Mouse (Mus musculus) left cerebral cortex, postnatal 14 days (tissue): ENCODE measurements around the gene Cyth3. TPM values are rescaled to one million over a fixed set of nuclear protein-coding genes. Genes with fewer than 3 reads are reported as not detected.

Experiments used
- DNase-seq, 2 experiments: peaks; one replicate each; pipeline ENCODE4 v3.0.0; 2021 to 2022; ENCODE audit warnings: low spot score in 2 of 2, mixed read lengths in 1 of 2
- intact Hi-C: fragments of 180-260 bp; cut with DNase I; formaldehyde crosslinking; loops from one replicate; pipeline ENCODE4 v1.15.1; 2025
- long read RNA-seq, 2 experiments: library from polyadenylated mRNA; stranded (forward); transcript quantifications; one replicate each; pipeline ENCODE4 v2.0.0; 2021
- total RNA-seq, 2 experiments: library from RNA; stranded (reverse); gene quantifications; 2 replicates each; pipeline ENCODE4 v1.2.3; 2021

Cyth3 gene
- 10 to 100 TPM; 53.5 to 59.4 TPM for total RNA-seq
- long read RNA-seq, experiment 1, transcript Cyth3-202 (13 exons, 3,738 nt) = major isoform, 64 of 95 reads
- long read RNA-seq, experiment 1, partial matches to known transcripts = 7 of 95 reads
- long read RNA-seq, experiment 1, other reads (novel, unspliced or antisense) = 24 of 95 reads
- long read RNA-seq, experiment 2, full-length matches to known transcripts = 63 of 77 reads
- long read RNA-seq, experiment 2, partial matches to known transcripts = 9 of 77 reads
- long read RNA-seq, experiment 2, other reads (novel, unspliced or antisense) = 5 of 77 reads

DNA sequence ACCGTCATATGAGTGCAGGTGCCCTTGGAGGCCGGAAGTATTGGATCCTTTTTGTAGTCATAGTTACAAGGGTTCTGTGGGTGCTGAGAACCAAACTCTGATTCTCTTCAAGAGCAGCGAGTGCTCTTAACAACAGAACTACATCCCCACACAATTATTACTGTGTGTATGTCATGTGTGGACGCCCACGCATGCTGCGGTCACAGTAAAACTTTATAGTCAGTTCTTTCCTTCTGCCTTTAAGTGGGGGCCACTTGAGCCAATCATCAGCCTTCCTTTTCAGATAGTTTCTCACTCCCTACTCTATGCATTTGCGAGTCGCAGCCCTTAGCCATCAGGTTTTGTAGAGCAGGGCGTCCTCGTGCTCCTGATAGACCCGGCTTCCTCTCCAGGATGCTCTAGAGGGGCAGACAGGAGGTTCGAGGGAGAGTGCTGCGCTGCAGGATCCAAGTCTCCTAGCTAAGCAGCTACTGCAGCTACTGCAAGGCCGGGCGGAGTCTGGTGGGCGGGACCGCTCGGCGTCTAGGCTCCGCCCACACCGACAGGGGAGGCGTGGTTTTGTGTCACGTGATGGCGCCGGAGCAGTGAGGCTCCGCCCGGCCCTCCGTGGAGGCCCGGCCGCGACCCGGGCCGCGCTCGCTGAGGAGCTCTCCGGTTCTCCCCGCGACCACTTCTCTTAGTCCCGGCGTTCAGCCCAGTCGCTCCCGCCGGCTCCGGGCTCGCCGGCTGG is at the start of gene Cyth3:
Gene Cyth3, plus strand, starts transcription at position 555 of the 730 bp plus-strand sequence.
- intact Hi-C loops = loop anchor here (5.0 kb wide), 2 partner anchors 70 to 90 kb away; no protein-coding TSS in a partner anchor
- peak; percentile 95 for DNase-seq

DNA sequence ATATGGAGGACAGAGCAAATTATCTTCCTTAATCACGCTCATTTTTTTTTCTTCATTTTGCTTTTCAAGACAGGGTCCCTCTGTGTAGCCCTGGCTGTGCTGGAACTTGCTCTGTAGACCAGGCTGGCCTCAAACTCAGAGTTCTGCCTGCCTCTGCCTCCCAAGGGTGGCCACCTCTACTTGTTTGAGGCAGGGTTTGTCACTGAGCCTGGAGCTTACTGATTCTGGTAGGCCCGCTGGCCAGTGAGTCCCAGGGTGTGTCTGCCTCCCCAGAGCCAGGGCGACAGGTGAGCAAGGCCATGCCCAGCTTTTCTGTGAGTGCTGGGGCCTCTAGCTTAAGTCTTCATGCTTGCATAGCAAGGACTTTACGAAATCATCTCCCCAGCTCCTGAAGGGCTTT is 49.2 kb upstream of the Cyth3 start:
- intact Hi-C loops = no loop called here
- DNase-seq = no peak

DNA sequence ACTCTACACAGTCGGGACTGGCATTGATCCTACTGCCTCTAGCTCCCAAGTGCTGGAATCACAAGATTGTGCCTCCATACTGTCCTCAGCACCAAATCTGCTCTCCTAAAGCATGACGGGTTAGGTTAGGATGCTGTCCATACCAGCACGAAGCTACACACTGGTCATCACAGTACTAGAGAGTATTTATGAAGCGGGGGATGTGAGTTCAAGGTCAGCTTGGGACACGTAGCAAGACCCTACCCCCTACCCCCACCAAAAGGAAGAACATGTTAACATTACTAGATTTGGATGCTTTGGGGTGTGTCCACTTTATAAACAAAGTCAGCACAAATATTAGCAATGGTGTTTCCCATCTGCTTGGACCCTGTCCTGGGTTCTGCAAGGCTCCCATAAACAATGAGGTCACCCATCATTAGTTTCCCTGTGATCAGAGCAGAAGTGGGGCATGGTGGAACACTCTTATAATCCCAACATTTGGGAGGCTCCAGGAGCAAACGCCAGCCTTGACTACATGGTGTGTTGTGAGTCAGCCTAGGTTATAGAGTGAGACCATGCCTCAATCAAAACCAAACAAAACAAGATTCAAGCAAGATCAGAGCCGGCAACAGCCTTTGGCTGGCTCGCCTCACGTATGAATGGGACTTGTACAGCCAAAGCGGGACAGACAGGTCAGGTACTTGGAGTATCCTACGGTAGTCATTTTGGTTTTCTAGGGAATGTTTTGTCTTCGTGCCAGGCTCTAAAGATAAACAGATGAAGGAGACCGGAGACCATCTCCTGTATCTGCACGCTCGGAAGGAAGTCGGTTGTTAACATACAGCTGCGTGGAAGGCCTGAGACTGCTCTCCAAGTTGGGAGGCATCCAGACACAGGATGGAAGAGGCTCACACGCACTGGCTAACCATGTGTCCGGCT is 47.7 kb upstream of the Cyth3 start:
- intact Hi-C loops = no loop called here
- DNase-seq = no peak

DNA sequence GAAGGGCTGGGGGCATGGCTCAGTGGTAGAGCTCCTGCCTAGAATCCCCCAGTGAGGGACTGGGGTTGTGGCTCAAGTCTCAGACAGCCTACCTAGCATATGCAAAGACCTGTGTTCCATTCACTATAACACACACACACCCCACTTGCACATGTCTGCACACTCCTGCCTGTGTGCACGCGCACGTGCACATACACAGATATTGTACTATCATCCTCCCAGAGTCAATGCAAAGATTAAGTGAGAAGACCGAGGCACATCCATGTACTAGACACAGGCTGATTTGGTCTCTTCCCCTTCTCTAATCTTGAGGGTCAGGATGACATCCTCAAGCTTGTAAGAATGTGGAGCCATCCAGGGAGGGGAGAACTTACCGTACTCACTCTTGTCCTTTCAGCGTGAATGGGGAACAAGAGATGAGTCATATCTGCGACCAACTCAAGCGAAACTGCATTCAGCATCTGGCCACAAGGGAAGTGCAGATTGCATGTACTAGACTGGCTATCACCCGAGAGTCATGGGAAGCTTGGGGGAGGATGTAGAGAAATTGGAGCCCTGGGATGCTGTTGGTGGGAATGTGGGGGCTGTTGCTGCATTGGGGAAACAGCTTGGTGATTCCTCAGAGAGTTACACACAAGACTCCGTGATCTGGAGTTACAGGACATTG is 42.6 kb upstream of the Cyth3 start:
- DNase-seq = peak; percentile 32 to 59
- intact Hi-C loops = no loop called here

DNA sequence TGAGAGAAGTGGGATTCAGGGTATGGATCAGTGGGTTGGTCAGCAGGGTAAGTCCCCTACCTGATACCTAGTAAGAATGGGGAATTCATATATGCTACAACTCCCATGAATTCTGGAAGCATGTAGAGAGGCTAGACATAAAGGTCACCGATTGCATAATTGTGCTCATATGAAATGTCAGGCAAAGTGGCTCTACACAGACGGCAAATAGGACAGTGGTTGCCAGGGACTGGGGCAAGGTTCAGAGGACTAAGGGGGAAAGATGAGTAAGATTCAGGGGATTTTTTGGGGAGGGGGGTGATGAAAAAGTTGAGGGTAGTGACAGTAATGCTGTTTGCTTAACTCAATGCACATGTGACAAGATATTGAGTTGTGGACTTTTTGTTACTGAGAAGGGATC is 41.3 kb upstream of the Cyth3 start:
- no peak for DNase-seq
- intact Hi-C loops = no loop called here

DNA sequence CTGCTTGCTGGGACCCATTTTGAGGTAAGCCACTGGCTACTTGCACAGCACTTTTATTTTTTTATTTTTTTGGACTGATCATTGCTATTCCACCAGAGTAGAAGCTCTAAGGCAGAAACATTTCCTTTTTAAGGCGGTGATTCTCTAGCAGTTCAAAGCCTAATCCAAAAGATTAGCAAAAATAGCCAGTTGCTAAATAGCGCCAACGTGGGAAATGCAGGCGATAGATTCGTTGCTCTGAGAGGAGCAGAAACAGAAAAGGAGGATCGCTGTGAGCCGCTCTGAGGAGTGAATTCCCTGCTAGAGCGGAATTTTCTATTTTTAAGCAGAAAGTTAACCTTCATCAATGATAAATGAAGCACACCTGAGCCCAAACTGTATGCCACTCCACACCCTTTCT is 40.4 kb upstream of the Cyth3 start:
- peak in 1 of 2 experiments; percentile 57 for DNase-seq
- intact Hi-C loops = no loop called here

DNA sequence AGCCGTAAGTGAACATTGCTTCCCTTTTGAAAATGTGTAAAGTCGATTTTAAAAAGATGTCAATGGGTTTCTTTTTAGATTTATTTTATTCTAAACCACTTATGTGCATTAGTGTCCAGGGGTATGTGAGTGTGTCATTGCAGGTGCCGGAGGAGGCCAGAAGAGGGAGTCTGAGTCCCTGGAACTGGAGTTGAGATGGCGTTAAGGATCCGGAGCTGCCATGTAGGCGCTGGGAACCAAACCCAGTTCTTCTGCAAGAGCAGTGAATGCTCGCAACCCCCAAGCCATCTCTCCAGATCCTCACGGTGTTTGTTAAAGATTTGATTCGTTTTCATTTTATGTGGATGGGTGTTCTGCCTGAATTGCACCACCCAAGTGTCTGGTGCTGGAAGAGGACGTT is 39.2 kb upstream of the Cyth3 start:
- DNase-seq = no peak
- intact Hi-C loops = no loop called here

DNA sequence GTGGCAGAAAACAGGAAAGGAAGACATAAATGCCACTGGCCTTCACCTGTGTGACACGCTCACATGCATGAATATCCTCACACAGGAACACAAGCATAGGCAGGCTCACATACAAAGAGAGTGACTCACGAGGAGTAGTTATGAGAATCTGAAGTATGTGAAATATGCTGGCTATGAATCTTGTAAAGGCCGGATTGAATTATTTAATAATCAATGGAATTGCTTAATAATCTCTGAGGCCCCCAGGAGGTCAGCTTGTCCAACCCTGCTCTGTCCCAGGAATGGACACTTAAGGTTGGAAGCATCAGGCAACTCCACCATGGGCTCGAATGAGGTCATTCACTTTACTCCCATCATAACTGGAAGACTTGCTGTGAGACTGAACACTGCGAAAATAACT is 37.3 kb upstream of the Cyth3 start:
- no peak for DNase-seq
- intact Hi-C loops = no loop called here

DNA sequence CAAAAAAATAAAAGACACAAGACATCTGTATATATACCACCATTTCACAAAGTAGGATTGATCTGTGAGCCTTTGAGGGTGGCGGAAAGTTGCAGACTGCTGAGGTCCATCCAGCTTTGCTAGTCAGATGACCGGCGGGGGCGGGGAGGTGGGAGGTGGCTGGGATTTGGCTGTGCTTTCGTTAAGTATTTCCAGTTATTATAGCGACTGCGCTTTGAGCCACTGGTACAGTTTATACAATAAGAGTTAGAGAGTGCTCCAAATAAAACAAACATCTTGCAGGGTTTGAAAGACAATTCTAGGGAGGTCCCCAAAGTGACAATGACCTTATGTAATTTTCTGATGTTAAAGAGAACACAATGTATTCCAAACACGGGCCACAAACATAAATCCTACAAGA is 35.9 kb upstream of the Cyth3 start:
- no peak for DNase-seq
- intact Hi-C loops = no loop called here

DNA sequence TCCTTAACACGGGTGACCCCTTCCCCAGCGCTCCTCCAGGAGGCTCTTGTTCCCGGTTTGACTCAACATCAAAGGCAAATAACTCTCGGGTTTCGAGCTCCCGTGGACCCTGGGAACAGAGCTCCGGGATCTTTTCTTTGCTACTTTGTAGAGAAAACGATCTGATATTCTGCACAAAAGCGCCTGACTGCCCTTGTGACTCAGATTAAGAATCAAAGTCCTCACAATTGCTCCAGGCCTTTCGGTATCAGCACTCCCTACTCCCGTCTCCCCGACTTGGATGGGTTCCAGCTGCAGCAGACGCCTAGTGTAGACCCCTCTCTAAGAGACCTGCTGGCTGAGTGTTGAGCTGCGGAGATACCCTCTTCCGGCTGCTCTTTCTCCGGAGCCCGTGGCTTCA is 33.1 kb upstream of the Cyth3 start:
- intact Hi-C loops = no loop called here
- no peak for DNase-seq

DNA sequence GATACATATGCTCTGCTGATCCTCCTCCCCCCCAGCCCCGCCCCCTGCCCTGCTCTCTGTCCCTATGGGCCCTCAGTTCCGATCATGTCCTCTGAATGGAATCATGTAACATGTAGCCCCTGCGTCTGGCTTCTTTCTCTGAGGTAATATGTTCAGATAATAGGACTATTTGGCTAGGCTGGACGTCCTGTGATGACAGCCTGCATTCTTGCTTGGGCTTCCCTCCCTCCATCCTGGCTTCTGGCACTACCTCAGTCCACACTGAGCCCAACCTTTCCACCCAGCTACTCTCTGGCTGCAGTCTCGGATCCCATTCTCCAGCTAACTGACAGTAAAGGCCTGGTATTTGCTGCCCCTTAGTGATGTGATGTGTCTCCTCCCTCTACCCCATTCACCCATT is 29.3 kb upstream of the Cyth3 start:
- intact Hi-C loops = no loop called here

DNA sequence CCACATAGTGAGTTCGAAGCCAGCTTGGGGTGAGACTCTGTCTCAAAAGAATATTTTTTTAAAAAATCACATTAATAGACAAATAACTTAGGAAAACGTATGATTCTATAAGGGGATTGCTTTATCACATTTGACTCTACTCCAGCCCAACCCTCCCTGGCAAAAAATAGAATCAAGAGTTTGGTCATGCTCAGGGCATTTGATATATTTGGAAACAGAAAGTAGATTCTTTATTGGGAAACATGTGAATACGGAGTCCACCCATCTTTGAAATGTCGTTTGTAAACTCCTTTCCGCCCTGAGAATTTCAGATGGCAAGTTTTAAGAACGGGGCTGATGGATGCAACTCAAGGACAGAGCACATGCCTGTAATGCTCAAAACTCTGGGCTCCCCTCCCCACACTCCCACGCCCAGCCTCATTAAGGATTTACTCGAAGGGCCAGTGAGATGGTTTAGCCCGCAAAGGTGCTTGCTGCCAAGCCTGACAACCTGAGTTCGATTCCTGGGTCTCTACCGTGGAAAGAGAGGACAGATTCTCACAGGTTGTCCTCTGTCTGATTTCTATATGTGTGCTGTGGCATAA is 28.6 kb upstream of the Cyth3 start:
- DNase-seq = no peak
- intact Hi-C loops = no loop called here

More for the DNA sequence above, 29.3 kb upstream of the Cyth3 start:
- DNase-seq = no peak

DNA sequence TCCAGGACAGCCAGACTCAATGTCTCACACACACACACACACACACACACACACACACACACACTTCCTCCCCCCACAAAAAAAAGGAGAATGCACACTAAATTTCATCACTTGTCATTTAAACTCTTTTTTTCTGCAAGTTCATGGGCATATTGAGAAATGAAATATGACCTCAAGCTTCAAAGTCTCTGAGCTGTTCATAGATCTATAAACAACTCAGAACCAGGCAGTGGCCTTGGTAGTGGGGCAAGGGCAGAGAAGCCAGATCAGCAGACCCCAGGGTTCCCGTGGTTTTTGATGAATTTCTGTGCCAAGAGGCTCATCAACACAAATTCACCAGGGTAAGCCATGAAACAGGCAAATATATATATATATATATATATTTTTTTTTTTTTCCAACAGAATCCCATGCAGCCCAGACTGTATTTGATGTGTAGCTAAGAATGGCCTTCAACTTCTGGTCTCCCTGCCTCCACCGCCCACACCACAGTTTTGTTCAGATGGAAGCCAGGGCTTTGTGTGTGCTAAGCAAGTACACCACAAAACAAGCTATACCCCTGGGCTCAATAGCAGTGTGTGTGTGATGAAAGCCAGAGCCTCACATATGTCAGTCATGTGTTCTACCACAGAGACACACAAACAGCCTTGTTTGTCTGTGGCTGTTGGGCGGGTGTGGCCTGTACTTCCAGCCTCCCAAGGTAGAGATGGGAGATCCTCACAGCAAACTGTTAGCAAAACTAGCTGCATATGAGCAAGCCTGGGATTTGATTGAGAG is 27.8 kb upstream of the Cyth3 start:
- intact Hi-C loops = no loop called here

DNA sequence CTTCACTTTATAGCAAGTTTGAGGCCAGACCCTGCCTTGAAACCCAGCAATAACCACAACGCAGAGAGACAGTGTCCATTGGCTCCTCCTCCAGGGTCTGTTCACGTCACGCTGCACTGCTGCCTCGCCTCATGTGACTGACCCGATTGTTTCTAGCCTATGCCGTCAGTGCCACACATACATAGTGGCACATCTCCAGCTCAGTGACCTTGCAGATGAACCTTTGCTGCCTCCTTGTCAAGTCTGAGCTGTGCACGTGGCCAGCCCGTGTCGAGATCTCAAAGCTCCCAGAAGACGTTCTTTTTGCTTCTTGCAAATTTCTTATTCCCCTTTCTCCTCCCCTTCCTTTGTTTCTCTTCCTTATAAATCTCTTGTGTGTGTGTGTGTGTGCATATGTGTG is 20.2 kb upstream of the Cyth3 start:
- no peak for DNase-seq
- intact Hi-C loops = no loop called here

More for the DNA sequence above, 27.8 kb upstream of the Cyth3 start:
- no peak for DNase-seq

DNA sequence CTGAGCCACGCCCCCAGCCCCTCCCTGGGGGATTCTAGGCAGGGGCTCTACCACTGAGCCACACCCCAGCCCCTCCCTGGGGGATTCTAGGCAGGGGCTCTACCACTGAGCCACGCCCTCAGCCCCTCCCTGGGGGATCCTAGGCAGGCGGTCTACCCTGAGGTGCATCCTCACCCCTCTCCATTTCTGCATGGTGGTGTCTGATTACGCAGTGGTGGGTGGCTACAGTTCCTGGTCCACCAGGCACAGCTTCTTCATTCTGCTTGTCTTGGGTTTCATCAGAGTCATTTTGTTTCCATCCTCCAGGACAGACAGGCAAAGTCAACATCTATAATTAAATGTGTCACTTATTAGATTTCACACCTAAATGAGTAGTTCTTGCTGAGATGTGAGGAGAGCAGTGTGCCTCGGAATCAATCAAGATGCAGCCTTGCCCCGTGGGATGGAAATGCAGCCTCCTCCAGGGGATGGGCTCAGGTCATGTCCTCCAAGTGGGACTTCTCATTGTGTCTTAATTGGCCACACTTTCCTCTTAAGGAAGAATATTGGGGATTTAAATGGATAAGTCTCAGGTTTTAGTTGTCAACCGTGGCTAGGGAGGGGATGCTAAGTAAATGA is 18.0 kb upstream of the Cyth3 start:
- intact Hi-C loops = no loop called here
- no peak for DNase-seq

DNA sequence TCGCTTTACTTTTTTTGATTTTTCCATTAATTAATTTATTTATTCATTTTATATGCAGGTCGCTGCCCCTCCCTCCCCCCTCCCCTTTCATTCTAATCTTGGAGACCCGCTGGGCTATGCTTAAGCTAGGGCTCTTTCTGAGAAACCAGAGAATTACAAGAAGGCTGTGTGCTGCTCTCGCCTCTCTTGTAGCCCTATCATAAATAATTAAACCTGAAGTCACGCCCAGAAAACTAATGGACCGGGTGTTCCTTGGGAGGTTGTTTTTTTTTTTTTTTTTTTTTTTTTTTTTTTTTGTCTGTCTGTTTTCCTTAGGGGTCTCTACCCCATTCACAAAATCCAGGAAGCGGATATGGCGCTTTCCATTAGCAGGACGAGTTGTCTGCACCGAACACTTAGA is 15.5 kb upstream of the Cyth3 start:
- DNase-seq = no peak
- intact Hi-C loops = no loop called here

DNA sequence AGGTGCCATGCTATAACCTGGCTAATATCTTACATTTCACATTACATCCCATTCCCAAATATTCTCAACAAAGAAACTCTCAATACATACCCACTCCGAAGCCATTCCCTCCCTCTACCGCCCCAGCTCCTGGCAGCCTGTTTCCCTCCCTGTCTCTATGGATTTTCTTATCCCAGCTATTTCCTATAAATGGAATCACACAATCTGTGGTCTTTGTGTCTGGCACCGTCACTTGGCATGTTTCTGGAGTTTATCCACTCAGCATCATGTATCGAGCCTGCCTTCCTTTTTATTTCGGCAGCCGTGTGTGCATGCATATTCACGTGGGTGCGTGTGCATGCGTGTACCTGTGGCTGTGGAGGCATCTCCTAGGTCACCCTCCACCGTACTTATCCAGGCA is 14.1 kb upstream of the Cyth3 start:
- peak; percentile 51 to 70 for DNase-seq
- intact Hi-C loops = no loop called here

DNA sequence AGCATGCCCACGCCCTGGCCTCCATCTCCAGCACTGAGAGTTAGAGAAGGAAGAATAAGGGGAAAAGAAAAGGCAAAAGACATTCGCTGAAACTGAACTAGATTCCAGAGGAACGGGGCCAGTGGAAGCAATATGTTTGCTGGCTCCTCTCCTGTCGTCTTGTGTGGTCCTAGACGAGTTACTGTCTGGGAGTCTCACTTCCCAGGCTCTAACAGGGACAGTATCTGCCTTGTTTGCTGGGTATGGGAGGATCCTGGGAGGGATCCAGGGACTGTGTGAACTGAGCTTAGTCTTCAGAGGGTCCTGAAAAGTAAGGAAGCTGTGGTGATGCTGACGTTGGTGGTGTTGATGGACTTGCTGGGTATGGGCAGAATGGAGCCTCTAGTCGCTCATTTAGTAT is 10.3 kb upstream of the Cyth3 start:
- intact Hi-C loops = no loop called here
- no peak for DNase-seq
